Mouse (Mus musculus) CH12.LX (cell line): ENCODE measurements around the gene Wdr90. TPM values are rescaled to one million over a fixed set of nuclear protein-coding genes. Genes with fewer than 3 reads are reported as not detected.

Experiments
- DNase-seq: peaks from one replicate; pipeline ENCODE4 v3.0.0-alpha.2; 2013; ENCODE audit errors: extremely low read depth
- H3K27ac ChIP-seq: 2 replicates; pipeline ENCODE4 v1.5.1; 2012; ENCODE audit warnings: low read depth, mild to moderate bottlenecking, control low read depth, moderate library complexity; ENCODE audit not compliant: insufficient read depth
- H3K27me3 ChIP-seq: replicated peaks from 2 replicates; pipeline ENCODE3; 2012; ENCODE audit warnings: inconsistent platforms
- H3K36me3 ChIP-seq, 2 experiments: replicated peaks in 1 of 2; 2 replicates each; pipeline versions ENCODE3 to v1.6.1; 2012; ENCODE audit warnings: inconsistent platforms in 1 of 2, low read length in 1 of 2, mild to moderate bottlenecking in 1 of 2, mixed read lengths in 1 of 2, moderate library complexity in 1 of 2; ENCODE audit not compliant: control insufficient read depth in 1 of 2, insufficient read depth in 1 of 2
- H3K4me1 ChIP-seq, 2 experiments: 2 replicates each; pipeline ENCODE4 v1.6.1; 2012; ENCODE audit warnings: inconsistent platforms in 1 of 2, moderate library complexity in 1 of 2; ENCODE audit not compliant: insufficient read depth in 2 of 2, control insufficient read depth in 1 of 2
- H3K4me2 ChIP-seq: 2 replicates; pipeline ENCODE4 v1.6.1; 2012; ENCODE audit warnings: low read depth, mild to moderate bottlenecking, control low read depth; ENCODE audit not compliant: poor library complexity, insufficient read depth, severe bottlenecking
- H3K4me3 ChIP-seq, 3 experiments: fragments of 150-350 bp in 1 of 3; sonication (generic) in 1 of 3; replicated peaks in 1 of 3; 2 replicates each; pipeline versions ENCODE3 to v1.5.1; 2011 to 2012; ENCODE audit warnings: low read depth in 2 of 3, low read length in 2 of 3, mild to moderate bottlenecking in 2 of 3, moderate library complexity in 2 of 3, control low read depth in 1 of 3, improper control_type of control experiment in 1 of 3, inconsistent platforms in 1 of 3, mixed read lengths in 1 of 3; ENCODE audit not compliant: poor library complexity in 1 of 3
- H3K79me2 ChIP-seq: replicated peaks from 2 replicates; pipeline ENCODE4 v1.6.1; 2012; ENCODE audit warnings: mild to moderate bottlenecking, moderate library complexity; ENCODE audit not compliant: control insufficient read depth, poor library complexity, insufficient read depth, severe bottlenecking; ENCODE audit errors: extremely low read depth
- H3K9ac ChIP-seq: 2 replicates; pipeline ENCODE4 v1.6.1; 2012; ENCODE audit warnings: low read depth, mild to moderate bottlenecking, control low read depth, moderate library complexity; ENCODE audit not compliant: insufficient read depth
- H3K9me3 ChIP-seq: replicated peaks from 2 replicates; pipeline ENCODE3; 2012; ENCODE audit warnings: low read length, inconsistent platforms, mixed read lengths
- BHLHE40 ChIP-seq: IDR thresholded peaks from 2 replicates; pipeline ENCODE4 v1.6.1; 2011; ENCODE audit warnings: mild to moderate bottlenecking, low read depth, low read length, improper control_type of control experiment
- CHD1 ChIP-seq: IDR thresholded peaks from 2 replicates; pipeline ENCODE4 v1.6.1; 2012; ENCODE audit warnings: low read depth, low read length, improper control_type of control experiment, inconsistent platforms
- CTCF ChIP-seq, 2 experiments: IDR thresholded peaks in 1 of 2; conservative IDR thresholded peaks in 1 of 2; 2 replicates each; pipeline ENCODE4 v1.5.1; 2011 to 2012; ENCODE audit warnings: low read depth in 2 of 2, low read length in 2 of 2, improper control_type of control experiment in 1 of 2, inconsistent platforms in 1 of 2, mild to moderate bottlenecking in 1 of 2, moderate library complexity in 1 of 2
- E2F4 ChIP-seq: IDR thresholded peaks from 2 replicates; pipeline ENCODE4 v1.6.1; 2011; ENCODE audit warnings: low read depth, low read length, improper control_type of control experiment; ENCODE audit not compliant: insufficient replicate concordance
- ETS1 ChIP-seq: conservative IDR thresholded peaks from 2 replicates; pipeline ENCODE4 v1.6.1; 2012; ENCODE audit warnings: low read depth, mild to moderate bottlenecking, inconsistent platforms, low read length, improper control_type of control experiment, moderate library complexity
- IRF4 ChIP-seq: IDR thresholded peaks from 2 replicates; pipeline ENCODE4 v1.6.1; 2014; ENCODE audit warnings: low read depth, mild to moderate bottlenecking, inconsistent platforms, low read length, improper control_type of control experiment
- JUN ChIP-seq: IDR thresholded peaks from 2 replicates; pipeline ENCODE4 v1.6.1; 2011; ENCODE audit warnings: low read depth, mild to moderate bottlenecking, low read length, improper control_type of control experiment, moderate library complexity; ENCODE audit not compliant: insufficient read depth
- JUND ChIP-seq: conservative IDR thresholded peaks from 2 replicates; pipeline ENCODE4 v1.6.1; 2011; ENCODE audit warnings: low read depth, low read length, improper control_type of control experiment
- KAT2A ChIP-seq: IDR thresholded peaks from 2 replicates; pipeline ENCODE4 v1.6.1; 2012; ENCODE audit warnings: low read length, improper control_type of control experiment, inconsistent platforms; ENCODE audit not compliant: insufficient replicate concordance
- MAFK ChIP-seq: IDR thresholded peaks from 2 replicates; pipeline ENCODE4 v1.6.1; 2011; ENCODE audit warnings: low read length, improper control_type of control experiment; ENCODE audit not compliant: insufficient replicate concordance
- MXI1 ChIP-seq: IDR thresholded peaks from 2 replicates; pipeline ENCODE4 v1.6.1; 2011; ENCODE audit warnings: mild to moderate bottlenecking, low read depth, low read length, improper control_type of control experiment
- NELFE ChIP-seq: IDR thresholded peaks from 2 replicates; pipeline ENCODE4 v1.6.1; 2011; ENCODE audit warnings: low read depth, low read length, improper control_type of control experiment
- NRF1 ChIP-seq: IDR thresholded peaks from 2 replicates; pipeline ENCODE4 v1.6.1; 2014; ENCODE audit warnings: low read depth, mild to moderate bottlenecking, inconsistent platforms, low read length, improper control_type of control experiment, moderate library complexity
- PAX5 ChIP-seq: IDR thresholded peaks from 2 replicates; pipeline ENCODE4 v1.6.1; 2012; ENCODE audit warnings: low read length, inconsistent platforms, mixed read lengths
- POLR2A ChIP-seq: IDR thresholded peaks from 2 replicates; pipeline ENCODE4 v1.6.1; 2011; ENCODE audit warnings: low read depth, mild to moderate bottlenecking, improper control_type of control experiment, low read length
- RCOR1 ChIP-seq: conservative IDR thresholded peaks from 2 replicates; pipeline ENCODE4 v1.6.1; 2012; ENCODE audit warnings: low read depth, mild to moderate bottlenecking, inconsistent platforms, low read length, improper control_type of control experiment
- TBP ChIP-seq: conservative IDR thresholded peaks from 2 replicates; pipeline ENCODE4 v1.6.1; 2011; ENCODE audit warnings: low read depth, low read length, improper control_type of control experiment
- ZC3H11A ChIP-seq: IDR thresholded peaks from 2 replicates; pipeline ENCODE4 v1.6.1; 2012; ENCODE audit warnings: low read depth, mild to moderate bottlenecking, inconsistent platforms, low read length, improper control_type of control experiment
- ZMIZ1 ChIP-seq: IDR thresholded peaks from 2 replicates; pipeline ENCODE4 v1.6.1; 2012; ENCODE audit warnings: low read depth, mild to moderate bottlenecking, inconsistent platforms, low read length, improper control_type of control experiment
- dilution Hi-C: fragments of 300-500 bp; cut with MboI; formaldehyde crosslinking; loops from 2 replicates; pipeline ENCODE4 v1.14.3; 2020; ENCODE audit warnings: low sequenced_read_pairs; ENCODE audit not compliant: extremely low pct_unique_long_range_greater_than_20kb, extremely low pct_ligation_motif_present
- in situ Hi-C: fragments of 300-500 bp; cut with MboI; formaldehyde crosslinking; loops from 3 replicates; pipeline ENCODE4 v1.14.3; 2019; ENCODE audit warnings: low sequenced_read_pairs, low pct_ligation_motif_present, low pct_unique_long_range_greater_than_20kb, mixed read lengths
- polyA plus RNA-seq: library from polyadenylated mRNA; unstranded; fragments of >175 nt; gene quantifications from 2 replicates; pipeline ENCODE4 v1.2.1, GENCODE M21; 2012; ENCODE audit warnings: low read depth; ENCODE audit not compliant: insufficient read length
- total RNA-seq, 2 experiments: library from RNA; depleted of rRNA; stranded (reverse); fragments of 300-350 nt in 1 of 2; fragments of >200 nt in 1 of 2; gene quantifications; 2 replicates each; pipeline ENCODE4 v1.2.3; 2012 to 2014

Gene Wdr90
- total and polyA plus RNA-seq, 3 experiments = 16.0 to 38.0 (median 23.8) TPM

DNA sequence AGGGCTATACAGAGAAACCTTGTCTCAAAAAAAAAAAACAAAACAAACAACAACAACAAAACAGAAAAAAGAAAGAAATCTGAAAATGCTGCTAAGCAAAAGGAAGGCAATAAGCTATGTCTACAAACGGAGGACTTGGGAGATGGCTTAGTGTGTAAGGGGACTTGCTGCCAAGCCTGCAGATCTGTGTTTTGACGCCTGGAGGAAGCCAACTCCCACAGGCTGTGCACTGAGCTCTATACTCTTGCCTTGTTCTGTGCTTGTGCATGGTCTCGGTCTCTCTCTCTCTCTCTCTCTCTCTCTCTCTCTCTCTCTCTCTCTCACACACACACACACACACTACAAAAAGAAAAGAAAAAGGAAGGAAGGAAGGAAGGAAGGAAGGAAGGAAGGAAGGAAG, 27.5 kb upstream of the Wdr90 start:
- no peak overlapping the region for H3K4me3 ChIP-seq
- H3K36me3 ChIP-seq = peaks cover 31 to 78% of the 10 kb centered on the region in 2 experiments
- in situ Hi-C loops (no loop called here), dilution Hi-C loops (no loop called here)
- peaks cover 7% of the 10 kb centered on the region; the same call in 1 of the 2 replicates for H3K79me2 ChIP-seq
- H3K9me3 ChIP-seq = no peaks in the 10 kb centered on the region
- peaks cover 0 to 6% of the 10 kb centered on the region in 2 experiments; a peak in 1 of 4 replicates for H3K4me1 ChIP-seq
- no peaks in the 10 kb centered on the region for H3K27me3 ChIP-seq
- DNase-seq = no peak
- H3K9ac ChIP-seq = no peak overlapping the region
- H3K27ac ChIP-seq = no peak overlapping the region
- no peak overlapping the region for H3K4me2 ChIP-seq
- TF ChIP-seq CHD1 = no peak
- no peak for TF ChIP-seq PAX5
- no peak for TF ChIP-seq NELFE
- TF ChIP-seq POLR2A = no peak
- TF ChIP-seq JUN = no peak
- TF ChIP-seq ZMIZ1 = no peak
- TF ChIP-seq IRF4 = no peak
- TF ChIP-seq JUND = no peak
- no peak for TF ChIP-seq CTCF (conservative IDR thresholded peaks at IDR 0.05 in 1 of 2, IDR thresholded peaks at IDR 0.05 in 1 of 2; ENCODE audit: low read depth in 2 of 2, low read length in 2 of 2)
- no peak for TF ChIP-seq MXI1
- TF ChIP-seq BHLHE40 = no peak
- no peak for TF ChIP-seq ZC3H11A
- TF ChIP-seq MAFK = no peak

DNA sequence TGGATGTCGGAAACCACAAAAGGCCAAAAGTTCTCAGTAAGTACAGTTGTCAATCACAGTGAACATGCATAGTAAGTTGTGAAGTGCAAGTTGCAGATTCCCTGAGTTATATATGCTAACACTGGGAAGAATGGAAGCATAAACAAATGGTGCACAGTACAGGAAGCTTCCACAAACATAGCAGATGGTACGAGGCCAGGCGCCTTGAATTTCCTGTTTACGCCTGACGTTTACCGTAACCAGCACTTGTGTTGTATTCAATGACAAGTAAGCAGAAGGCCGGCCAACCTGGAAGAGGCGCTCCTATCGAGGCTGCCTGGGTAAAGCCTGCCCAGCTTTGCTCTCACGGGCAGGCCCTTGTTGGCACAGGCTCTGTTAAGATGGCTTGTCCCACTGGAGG, 26.2 kb upstream of the Wdr90 start:
- H3K4me3 ChIP-seq = no peak overlapping the region
- DNase-seq = no peak
- no peak overlapping the region for H3K27ac ChIP-seq
- in situ Hi-C loops = no loop called here
- peaks cover 43 to 92% of the 10 kb centered on the region in 2 experiments for H3K36me3 ChIP-seq
- H3K27me3 ChIP-seq = no peaks in the 10 kb centered on the region
- H3K9me3 ChIP-seq = no peaks in the 10 kb centered on the region
- no peaks in the 10 kb centered on the region; the same call in 1 of the 2 replicates for H3K79me2 ChIP-seq
- no peak overlapping the region for H3K9ac ChIP-seq
- no peak overlapping the region for H3K4me2 ChIP-seq
- TF ChIP-seq RCOR1 = no peak
- no peak for TF ChIP-seq ETS1
- no peak for TF ChIP-seq JUND
- no peak for TF ChIP-seq KAT2A
- TF ChIP-seq IRF4 = no peak
- no peak for TF ChIP-seq POLR2A
- TF ChIP-seq CTCF (conservative IDR thresholded peaks at IDR 0.05 in 1 of 2, IDR thresholded peaks at IDR 0.05 in 1 of 2; ENCODE audit: low read depth in 2 of 2, low read length in 2 of 2) = no peak
- no peak for TF ChIP-seq NRF1
- no peak for TF ChIP-seq JUN
- TF ChIP-seq TBP = no peak
- TF ChIP-seq E2F4 = no peak
- TF ChIP-seq, all 38 proteins: peak for 0
- dilution Hi-C loops = no loop called here
- H3K4me1 ChIP-seq = peaks cover 0 to 5% of the 10 kb centered on the region in 2 experiments; a peak in 1 of 4 replicates
